Mouse (Mus musculus): ENCODE results near the gene Ins2.

GRCm38 (mm10) chr7:142667521-142667920 lies 75.7 kb downstream of the Ins2 start:
- no peak for TF ChIP-seq CTCF (IDR thresholded peaks at IDR 0.05; ENCODE audit: extremely low read depth, insufficient read length, insufficient replicate concordance, low read depth, low read length)
- no peak for TF ChIP-seq POLR2A (IDR thresholded peaks at IDR 0.05; ENCODE audit: low read depth, low read length)

Data from small intestine, adult 2 months (tissue).